ENCODE assay signal across 8 mouse cellular contexts in the genomic region with DNA sequence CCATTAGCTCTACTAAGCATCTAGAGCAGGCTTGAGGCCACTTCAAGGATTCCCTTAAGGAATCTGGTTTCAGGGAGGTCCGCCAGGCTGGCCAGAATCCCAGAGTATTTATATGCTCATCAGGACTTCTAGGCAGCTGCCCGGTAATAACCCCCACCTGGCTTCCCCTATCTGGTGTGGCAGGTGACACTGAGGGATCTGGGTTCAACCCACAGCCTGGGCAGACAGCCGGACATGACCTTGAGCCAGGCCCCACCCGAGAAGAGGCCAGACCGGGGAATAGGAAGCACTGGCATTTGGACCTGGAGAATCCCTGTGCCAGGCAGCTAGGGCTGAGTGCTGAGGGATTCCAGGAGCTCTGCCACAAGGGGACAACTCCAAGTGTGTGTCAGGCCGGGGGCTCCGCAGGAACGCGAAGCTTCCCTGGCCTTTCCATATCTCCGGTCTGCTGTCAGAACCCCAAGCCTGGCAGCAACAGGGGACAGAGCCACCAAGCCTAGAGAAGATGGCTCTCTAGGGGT. TPM values are rescaled to one million over a fixed set of nuclear protein-coding genes. Genes with fewer than 3 reads are reported as not detected.
DNase-seq lines count a peak whose midpoint lies in the region; ATAC-seq and TF ChIP-seq lines count a peak whose summit lies in the region.

No protein-coding gene starts in this region.

- 0 out of 2 replicates have a peak, but pooled peaks have one; percentile 1 for ATAC-seq in forebrain, embryonic 11.5 days (replicated peaks; ENCODE audit: low FRiP score)
- ATAC-seq in heart, embryonic 16.5 days (replicated peaks; ENCODE audit: extremely low read depth, insufficient read depth, low FRiP score), result peak; percentile 68
- peak; percentile 53 for ATAC-seq in megakaryocyte, adult 5-6 weeks (ENCODE audit: poor library complexity, severe bottlenecking)

- no peaks in the 10 kb centered on the region for H3K36me3 ChIP-seq in forebrain, embryonic 11.5 days (ENCODE audit: control insufficient read depth, insufficient read depth, low read length)
- H3K36me3 ChIP-seq in heart, embryonic 16.5 days (ENCODE audit: control insufficient read depth, insufficient read depth), result peaks cover 5% of the 10 kb centered on the region; the same call in 1 of the 2 replicates

- peak overlapping the region; percentile 90 for H3K4me2 ChIP-seq in forebrain, embryonic 11.5 days (ENCODE audit: low read depth, low read length, severe bottlenecking)
- H3K4me2 ChIP-seq in heart, embryonic 16.5 days (ENCODE audit: low read depth, low read length), result peak overlapping the region; percentile 80

- no peak for TF ChIP-seq CTCF in layer of hippocampus, adult 2 months (conservative IDR thresholded peaks at IDR 0.05)

- peak overlapping the region; percentile 93 for H3K4me3 ChIP-seq in layer of hippocampus, adult 2 months
- peak overlapping the region; percentile 89 for H3K4me3 ChIP-seq in forebrain, embryonic 11.5 days (ENCODE audit: low read depth, low read length)
- peak overlapping the region; percentile 77 for H3K4me3 ChIP-seq in heart, embryonic 16.5 days (ENCODE audit: low read length)

- peaks cover 4% of the 10 kb centered on the region for H3K4me1 ChIP-seq in forebrain, embryonic 11.5 days (replicated peaks; ENCODE audit: control insufficient read depth, insufficient read depth, low read length)
- H3K4me1 ChIP-seq in heart, embryonic 16.5 days (ENCODE audit: control insufficient read depth, insufficient read depth, low read length), result peaks cover 17% of the 10 kb centered on the region

- H3K27me3 ChIP-seq in forebrain, embryonic 11.5 days (ENCODE audit: control insufficient read depth, insufficient read depth, low read length), result no peaks in the 10 kb centered on the region
- H3K27me3 ChIP-seq in heart, embryonic 16.5 days (ENCODE audit: control insufficient read depth, insufficient read depth, low read length), result no peaks in the 10 kb centered on the region

- DNase-seq in layer of hippocampus, adult 2 months (ENCODE audit: low spot score in 2 of 2), result no peak
- DNase-seq in layer of hippocampus, postnatal 36 days, result no peak
- DNase-seq in c-Kit-positive CD71-positive TER-119-positive erythroid progenitor cells, embryonic 14.5 days (ENCODE audit: low spot score), result peak; percentile 31
- DNase-seq in forebrain, embryonic 11.5 days (ENCODE audit: low spot score), result peak; percentile 64
- peak; percentile 64 for DNase-seq in kidney, postnatal 14 days
- DNase-seq in spleen, postnatal 4 days (ENCODE audit: low spot score in 2 of 2), result peak; percentile 46 to 78

- H3K9ac ChIP-seq in forebrain, embryonic 11.5 days (ENCODE audit: low read length), result peak overlapping the region; percentile 82
- peak overlapping the region; percentile 92 for H3K9ac ChIP-seq in heart, embryonic 16.5 days (ENCODE audit: low read length)

- H3K27ac ChIP-seq in layer of hippocampus, adult 2 months, result peak overlapping the region; percentile 95
- no peak overlapping the region for H3K27ac ChIP-seq in forebrain, embryonic 11.5 days (ENCODE audit: low read depth, low read length)
- H3K27ac ChIP-seq in heart, embryonic 16.5 days (ENCODE audit: low read length), result peak overlapping the region; percentile 97

- H3K9me3 ChIP-seq in forebrain, embryonic 11.5 days (ENCODE audit: control insufficient read depth, low read length), result no peaks in the 10 kb centered on the region
- no peaks in the 10 kb centered on the region for H3K9me3 ChIP-seq in heart, embryonic 16.5 days (replicated peaks; ENCODE audit: control insufficient read depth, low read length)

- 2% methylated on average over 10 of the region's 10 CpGs for WGBS in forebrain, embryonic 11.5 days
- WGBS in heart, embryonic 16.5 days, result under 1% methylated on average over 10 of the region's 10 CpGs

RNA-seq across cellular contexts. Expression of a gene that starts 0.8 kb away (rescaled TPM):
- 10 to 100 TPM; 69.1 to 75.6 TPM for total RNA-seq in layer of hippocampus, adult 2 months (2021)
- 10 to 100 TPM; 66.2 to 71.8 TPM for total RNA-seq in layer of hippocampus, postnatal 36 days (2021)
- polyA plus RNA-seq in forebrain, embryonic 11.5 days (2014; fragmentation: Nextera tagmentation; extraction: Ambion mirVana), result 7.9 and 8.3 TPM in 2 replicates
- 7.6 and 9.0 TPM in 2 replicates for polyA plus RNA-seq in heart, embryonic 16.5 days (2015; fragmentation: Nextera tagmentation; extraction: Ambion mirVana)
- total RNA-seq in megakaryocyte, adult 5-6 weeks (2015), result 22.2 and 24.0 TPM in 2 replicates
- 40.0 and 59.4 TPM in 2 replicates for total RNA-seq in megakaryocyte, adult 5-6 weeks (2017)

RNA-seq across cellular contexts. Expression of a gene that starts 52.6 kb away (rescaled TPM):
- 1 to 10 TPM; 2.7 TPM for total RNA-seq in layer of hippocampus, adult 2 months (2021)
- total RNA-seq in layer of hippocampus, postnatal 36 days (2021), result 1 to 10 TPM; 2.2 to 4.2 TPM
- polyA plus RNA-seq in forebrain, embryonic 11.5 days (2014; fragmentation: Nextera tagmentation; extraction: Ambion mirVana), result 2.1 TPM in 2 replicates
- 4.1 and 5.2 TPM in 2 replicates for polyA plus RNA-seq in heart, embryonic 16.5 days (2015; fragmentation: Nextera tagmentation; extraction: Ambion mirVana)
- 107 and 112 TPM in 2 replicates for total RNA-seq in megakaryocyte, adult 5-6 weeks (2015)
- total RNA-seq in megakaryocyte, adult 5-6 weeks (2017), result 113 and 122 TPM in 2 replicates

Comparison
In these comparisons a context has a peak if more than half of its experiments do, and no peak if none do; other contexts are left out.
1. DNase-seq: peak in c-Kit-positive CD71-positive TER-119-positive erythroid progenitor cells, embryonic 14.5 days (single experiment), forebrain, embryonic 11.5 days (single experiment), kidney, postnatal 14 days (single experiment) and spleen, postnatal 4 days (2 of 2); none in layer of hippocampus, adult 2 months (0 of 2) and layer of hippocampus, postnatal 36 days (0 of 2).
2. ATAC-seq: peak in every context shown above with its lines; median percentile 68 in heart, embryonic 16.5 days; 53 in megakaryocyte, adult 5-6 weeks; 1 in forebrain, embryonic 11.5 days.
3. RNA of a gene that starts 52.6 kb away (total RNA-seq): 107 to 122 TPM in megakaryocyte, adult 5-6 weeks; 2.2 to 4.2 TPM in layer of hippocampus, postnatal 36 days and 2.7 TPM in layer of hippocampus, adult 2 months; every median in the first group is over 10 times any median in the second.
4. Peak in every context shown above with its lines, with median percentiles within 50 percentile points of each other: H3K4me3 ChIP-seq.